Mouse (Mus musculus): ENCODE measurements around the gene Prkar2b. TPM values are rescaled to one million over a fixed set of nuclear protein-coding genes. Genes with fewer than 3 reads are reported as not detected.

Prkar2b gene
- polyA plus RNA-seq, 1 experiment from 2014 or later = 13.2 TPM

- no peak for DNase-seq (ENCODE audit: low spot score)
Measured at GRCm38 (mm10) chr12:31971547-31971946, 89.5 kb downstream of the Prkar2b start.

GRCm38 (mm10) chr12:31969111-31969510 lies 92.0 kb downstream of the Prkar2b start:
- no peak for DNase-seq (ENCODE audit: low spot score)

- DNase-seq (ENCODE audit: low spot score) = peak; percentile 75
Measured at GRCm38 (mm10) chr12:31967536-31967935, 93.6 kb downstream of the Prkar2b start.

GRCm38 (mm10) chr12:31966405-31966804 lies 94.7 kb downstream of the Prkar2b start:
- no peak for DNase-seq (ENCODE audit: low spot score)

- no peak for DNase-seq (ENCODE audit: low spot score)
Measured at GRCm38 (mm10) chr12:31965517-31966212, 95.4 kb downstream of the Prkar2b start.

- no peak for DNase-seq (ENCODE audit: low spot score)
Measured at GRCm38 (mm10) chr12:31964074-31964473, 97.0 kb downstream of the Prkar2b start.

- DNase-seq (ENCODE audit: low spot score) = no peak
Measured at GRCm38 (mm10) chr12:31955843-31956242, 105.3 kb downstream of the Prkar2b start.

GRCm38 (mm10) chr12:31950659-31951031 lies 110.5 kb downstream of the Prkar2b start:
- no peak for DNase-seq (ENCODE audit: low spot score)

- peak; percentile 100 for DNase-seq (ENCODE audit: low spot score)
Measured at GRCm38 (mm10) chr12:31949759-31950658, 111.1 kb downstream of the Prkar2b start, which contains the start of gene Hbp1. Hbp1 (minus strand) TSS chr12:31950535.

GRCm38 (mm10) chr12:31949193-31949741 lies 111.8 kb downstream of the Prkar2b start:
- peak; percentile 79 for DNase-seq (ENCODE audit: low spot score)

GRCm38 (mm10) chr12:31948101-31949000 lies 112.7 kb downstream of the Prkar2b start:
- DNase-seq (ENCODE audit: low spot score) = no peak

- DNase-seq (ENCODE audit: low spot score) = peak; percentile 38
Measured at GRCm38 (mm10) chr12:31947476-31947875, 113.6 kb downstream of the Prkar2b start.

- DNase-seq (ENCODE audit: low spot score) = no peak
Measured at GRCm38 (mm10) chr12:31944405-31944804, 116.7 kb downstream of the Prkar2b start.

GRCm38 (mm10) chr12:31943020-31943654 lies 118.0 kb downstream of the Prkar2b start:
- no peak for DNase-seq (ENCODE audit: low spot score)

- DNase-seq (ENCODE audit: low spot score) = no peak
Measured at GRCm38 (mm10) chr12:31939026-31939425, 122.1 kb downstream of the Prkar2b start.

- no peak for DNase-seq (ENCODE audit: low spot score)
Measured at GRCm38 (mm10) chr12:31938391-31938997, 122.6 kb downstream of the Prkar2b start.

GRCm38 (mm10) chr12:31937613-31938012 lies 123.5 kb downstream of the Prkar2b start:
- DNase-seq (ENCODE audit: low spot score) = no peak

GRCm38 (mm10) chr12:31936657-31937300 lies 124.3 kb downstream of the Prkar2b start:
- no peak for DNase-seq (ENCODE audit: low spot score)

GRCm38 (mm10) chr12:31931818-31932217 lies 129.3 kb downstream of the Prkar2b start:
- DNase-seq (ENCODE audit: low spot score) = no peak

GRCm38 (mm10) chr12:31928498-31928897 lies 132.6 kb downstream of the Prkar2b start:
- DNase-seq (ENCODE audit: low spot score) = no peak

Measured in thymus, postnatal 0 days (tissue).